Mouse (Mus musculus): ENCODE measurements around the gene Clk3. TPM values are rescaled to one million over a fixed set of nuclear protein-coding genes. Genes with fewer than 3 reads are reported as not detected.

Gene Clk3
- total RNA-seq (2015), result 55.8 and 59.7 TPM in 2 replicates
- total RNA-seq (2017), result 60.0 and 91.1 TPM in 2 replicates

DNA sequence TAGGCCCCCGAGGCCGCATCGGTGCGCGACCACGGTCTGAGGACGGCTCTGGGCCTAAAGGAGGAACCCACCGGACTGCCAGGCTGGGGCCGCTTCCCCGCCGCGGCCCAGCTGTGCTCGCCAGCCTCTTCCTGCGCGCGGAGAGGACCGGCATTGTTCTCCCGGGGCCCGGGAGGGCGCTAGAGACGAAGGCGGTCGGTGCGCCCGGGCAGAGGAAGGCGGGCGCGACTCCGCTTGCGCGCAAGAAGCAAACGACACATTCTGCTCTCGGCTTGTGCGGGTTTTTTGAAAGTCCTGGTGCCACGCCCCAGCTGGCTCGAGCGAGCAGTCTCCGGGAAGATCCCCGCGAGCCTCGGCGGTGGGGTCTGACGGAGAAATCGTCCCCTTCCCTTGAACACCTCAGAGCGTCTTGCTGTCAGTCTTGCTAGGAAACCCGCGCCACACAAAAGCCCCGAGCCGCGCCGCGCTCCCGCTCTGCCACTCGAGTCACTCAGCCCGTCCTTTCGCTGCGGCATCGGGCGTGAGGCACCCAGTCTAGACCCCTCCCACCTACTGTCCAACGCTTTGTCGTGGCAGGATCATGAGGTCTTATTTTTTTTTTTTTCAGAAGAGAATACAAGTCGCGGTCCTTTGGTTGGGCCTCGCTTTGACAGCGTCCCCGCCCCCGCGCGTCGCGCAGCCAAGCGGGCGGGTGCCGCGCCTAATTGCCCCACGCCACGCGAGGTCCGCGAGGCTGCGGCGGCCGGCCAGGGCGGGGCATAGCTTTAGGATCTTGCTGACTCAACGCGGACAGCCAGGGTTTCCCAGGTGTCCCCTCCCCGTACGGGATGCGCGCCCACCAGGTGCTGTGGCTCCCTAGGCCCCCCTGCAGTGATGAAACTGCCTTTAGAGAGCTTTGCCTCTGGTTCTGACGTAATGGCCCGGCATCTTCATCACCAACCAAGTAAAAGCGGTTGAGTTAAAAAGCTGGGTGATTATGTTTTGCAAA, at the start of gene Clk3:
Gene Clk3 (minus strand): TSS at position 497 of the 988 bp plus-strand sequence.
- ATAC-seq (ENCODE audit: poor library complexity, severe bottlenecking), result peak; percentile 65

DNA sequence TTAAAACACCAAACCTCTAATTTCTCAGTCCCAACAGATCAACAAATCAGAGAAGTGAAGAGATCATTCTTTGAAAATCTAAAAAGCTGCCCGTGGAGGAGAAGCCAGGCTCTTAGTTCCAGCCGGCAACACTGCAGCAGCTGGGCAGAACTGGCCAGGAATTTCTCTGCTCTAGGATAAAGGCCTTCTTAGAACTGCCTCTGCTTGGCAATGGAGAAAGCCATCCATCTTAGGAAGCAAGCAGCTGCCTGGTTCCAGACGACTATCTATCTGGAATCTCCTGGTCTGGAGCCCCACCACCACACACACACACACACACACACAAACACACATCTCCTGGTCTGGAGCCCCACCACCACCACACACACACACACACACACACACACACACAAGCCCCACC, 49.2 kb upstream of the Clk3 start:
- ATAC-seq (ENCODE audit: poor library complexity, severe bottlenecking), result no peak

DNA sequence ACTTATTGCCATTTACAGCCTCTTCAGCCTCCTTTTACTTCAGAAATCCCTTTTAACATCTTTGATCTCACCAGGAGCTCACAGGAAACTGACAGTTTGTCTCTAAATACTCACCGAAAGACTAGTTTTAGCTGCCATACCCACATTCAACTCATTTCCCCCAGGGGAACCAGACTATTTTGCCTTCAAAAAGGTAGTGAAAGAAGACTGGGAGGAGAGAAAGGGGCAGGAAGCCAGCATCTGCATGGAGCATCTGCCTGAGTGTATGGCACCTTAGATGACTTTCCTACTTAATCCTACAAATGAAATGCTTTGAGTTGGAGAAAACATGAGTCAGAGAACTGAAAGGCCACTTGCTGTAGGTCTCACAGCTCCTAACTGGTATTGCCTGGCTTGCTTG, 48.4 kb upstream of the Clk3 start:
- no peak for ATAC-seq (ENCODE audit: poor library complexity, severe bottlenecking)

DNA sequence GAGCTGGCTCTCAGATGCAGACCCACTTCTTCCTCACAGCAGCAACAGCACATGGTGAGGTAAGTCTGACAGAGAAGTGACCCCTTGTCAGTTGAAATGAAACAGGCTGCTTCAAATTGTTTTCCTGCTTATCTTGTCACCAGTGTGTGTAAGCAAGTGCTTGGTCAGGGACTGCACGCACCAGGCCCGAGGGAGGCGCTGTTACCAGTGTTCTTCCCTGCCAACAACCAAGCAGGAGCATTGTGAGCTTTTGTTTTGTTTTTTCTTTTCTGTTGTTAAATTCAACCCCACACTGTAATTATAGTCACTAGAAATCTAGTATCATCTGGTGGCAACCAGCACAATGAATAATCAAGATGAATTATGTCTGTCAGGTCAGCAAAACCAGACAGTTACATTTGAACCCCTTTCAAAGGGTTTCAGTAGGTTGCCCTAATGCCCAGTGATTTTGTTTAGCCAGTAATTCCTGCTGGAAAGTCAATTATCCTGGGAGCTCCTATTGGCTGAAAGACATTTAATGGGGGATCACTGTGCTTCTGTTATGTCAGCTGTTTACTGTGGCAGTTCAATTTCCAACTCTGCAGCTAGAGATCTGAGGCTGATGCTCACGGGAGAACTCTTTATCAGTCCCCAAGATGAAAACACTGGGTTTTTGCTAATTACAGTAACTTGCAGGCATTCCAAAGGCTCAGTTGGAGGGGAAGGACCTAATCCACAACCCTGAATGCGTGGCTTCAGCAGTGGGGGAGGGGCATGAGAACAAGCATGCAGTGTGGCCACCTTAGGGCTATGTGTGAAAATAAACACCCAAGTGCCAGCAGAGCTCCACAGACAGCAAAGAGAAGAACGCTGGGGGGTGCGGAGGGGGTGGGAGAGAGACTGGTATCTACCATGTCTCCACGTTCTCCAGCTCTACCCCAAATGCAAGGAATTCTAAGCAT, 46.4 kb upstream of the Clk3 start:
- no peak for ATAC-seq (ENCODE audit: poor library complexity, severe bottlenecking)

DNA sequence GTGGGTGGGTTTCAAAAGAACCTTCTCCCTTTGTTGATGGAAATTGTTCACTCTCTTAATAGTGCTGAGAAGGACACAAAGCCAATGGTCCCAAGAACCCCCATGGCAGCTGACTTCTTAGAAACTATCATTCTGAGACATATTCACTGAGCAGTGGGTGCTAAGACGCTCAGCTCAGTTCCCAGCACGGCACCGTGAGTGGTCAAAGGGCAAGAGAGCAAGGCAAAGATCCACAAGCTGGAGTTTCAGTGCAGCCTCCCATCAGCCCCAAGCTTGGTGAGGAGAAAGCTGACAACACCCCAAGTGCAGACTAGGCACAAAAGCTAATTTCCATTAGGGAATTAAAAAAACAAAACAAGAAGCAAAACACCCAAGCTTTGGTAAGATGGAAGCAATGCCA, 45.0 kb upstream of the Clk3 start:
- ATAC-seq (ENCODE audit: poor library complexity, severe bottlenecking), result no peak

DNA sequence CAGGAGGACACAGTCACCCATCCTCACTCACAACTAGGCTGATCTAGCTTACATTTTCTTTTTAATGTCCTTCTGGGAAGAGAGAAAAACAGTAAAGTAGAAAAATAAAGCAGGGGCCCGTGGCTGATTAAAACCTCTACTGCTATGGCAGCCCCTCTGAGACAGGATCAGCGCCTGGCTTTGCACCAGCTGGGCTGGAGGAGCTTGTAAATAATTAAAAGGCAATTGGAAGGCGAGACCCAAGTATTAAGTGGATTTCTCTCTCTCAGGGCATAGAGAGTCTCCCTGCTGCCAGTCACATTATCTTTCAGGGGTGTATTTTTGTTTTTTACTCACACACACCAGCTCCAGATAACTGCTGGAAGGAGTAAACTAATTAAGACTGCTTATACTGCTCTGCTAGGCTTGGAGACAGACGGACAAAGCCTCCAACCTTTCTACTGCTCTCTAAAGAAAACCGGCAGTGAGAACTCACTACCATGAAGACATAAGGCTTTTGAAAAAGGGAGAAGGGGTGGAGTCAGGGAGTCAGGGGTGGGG, 43.2 kb upstream of the Clk3 start:
- ATAC-seq (ENCODE audit: poor library complexity, severe bottlenecking), result no peak

DNA sequence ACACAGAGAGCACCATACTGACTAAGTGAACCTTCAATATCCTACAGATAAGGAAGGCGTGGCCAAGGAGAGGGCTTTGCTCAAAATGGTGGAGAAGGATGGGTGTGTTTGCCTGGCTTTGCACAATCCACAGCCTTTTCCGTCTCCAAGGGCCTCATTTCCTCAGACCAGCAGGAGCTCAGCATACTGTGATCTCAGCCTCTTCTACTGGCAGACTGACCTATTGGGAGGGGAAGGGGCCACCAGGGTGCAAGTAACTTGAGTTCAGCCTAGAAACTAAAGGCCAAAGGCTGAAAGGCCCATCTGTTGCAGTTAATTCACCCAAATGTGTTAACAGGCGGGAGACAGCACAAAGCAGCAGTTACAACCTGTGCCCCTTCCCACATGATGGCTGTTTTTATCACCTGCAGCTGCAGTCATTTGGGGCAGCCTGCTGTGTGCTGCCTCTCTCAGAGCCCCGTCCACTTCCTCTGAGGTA, 41.6 kb upstream of the Clk3 start:
- ATAC-seq (ENCODE audit: poor library complexity, severe bottlenecking), result no peak

DNA sequence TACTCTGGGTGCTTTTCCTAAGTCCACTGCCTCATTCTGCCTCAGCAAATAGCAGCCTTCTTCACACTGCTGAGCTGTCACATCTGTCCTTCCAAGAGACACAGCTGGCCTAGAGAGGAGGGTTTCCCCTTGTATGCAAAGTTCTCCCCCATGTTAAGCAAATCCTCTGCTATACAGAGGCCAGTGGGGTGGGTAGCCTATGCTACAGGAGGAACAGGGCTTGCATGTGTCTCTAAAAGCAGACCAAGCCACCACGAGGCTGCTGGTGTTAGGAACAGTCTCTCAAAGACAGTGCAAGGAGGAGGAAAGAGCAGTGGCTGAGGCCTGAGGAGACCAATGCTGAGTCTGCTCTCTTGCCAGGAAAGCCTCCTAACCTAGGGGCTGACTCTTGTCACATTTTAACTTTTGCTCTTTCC, 40.4 kb upstream of the Clk3 start:
- no peak for ATAC-seq (ENCODE audit: poor library complexity, severe bottlenecking)

DNA sequence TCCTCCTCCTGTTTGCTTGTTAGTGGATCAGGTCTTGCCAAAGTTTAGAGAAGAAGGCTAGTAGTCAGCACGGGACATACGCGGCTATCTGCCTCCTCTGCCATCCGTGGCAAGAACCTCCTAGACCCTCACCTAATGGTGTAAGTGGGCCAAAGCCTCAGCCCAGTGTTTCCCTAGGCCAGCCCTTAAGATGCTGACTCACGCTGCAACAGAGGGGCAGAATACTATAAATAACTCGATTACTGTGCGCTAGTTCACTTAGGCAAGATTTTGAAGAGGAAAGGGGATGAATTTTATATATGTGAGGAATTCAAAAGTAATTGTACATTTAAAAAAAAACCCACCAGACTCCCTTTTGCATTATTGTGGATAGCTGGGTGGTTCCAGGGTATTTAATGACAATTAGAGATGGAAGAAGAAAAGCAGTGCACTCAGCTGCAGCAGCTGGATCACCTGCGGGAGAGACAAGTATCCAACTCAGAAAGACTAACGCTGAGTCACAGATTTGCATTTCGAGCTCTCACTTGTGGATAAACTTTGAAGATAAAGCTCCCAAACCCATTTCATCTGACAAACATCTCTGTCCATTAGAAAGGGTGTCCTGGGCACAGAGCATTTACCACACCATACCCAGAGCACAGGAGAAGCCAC, 39.6 kb upstream of the Clk3 start:
- ATAC-seq (ENCODE audit: poor library complexity, severe bottlenecking), result no peak

DNA sequence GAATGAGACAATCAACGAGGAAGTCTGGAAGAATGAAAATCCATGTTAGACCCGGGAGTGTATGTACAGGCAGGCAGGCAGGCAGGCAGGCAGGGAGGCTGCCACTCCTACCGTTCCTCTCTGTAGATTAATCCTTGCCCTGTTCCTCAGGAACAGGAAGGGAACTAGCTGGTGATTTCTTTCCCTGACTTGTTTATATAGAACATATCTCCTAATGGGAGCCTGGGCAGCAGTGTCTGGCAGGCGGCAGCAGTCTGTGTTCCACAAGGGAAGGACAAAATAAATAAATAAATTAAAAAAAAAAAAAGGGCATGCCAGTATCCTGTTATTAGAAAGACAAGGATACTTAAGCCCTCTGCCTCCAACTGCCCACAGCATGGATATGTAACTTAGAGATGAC, 38.2 kb upstream of the Clk3 start:
- no peak for ATAC-seq (ENCODE audit: poor library complexity, severe bottlenecking)

DNA sequence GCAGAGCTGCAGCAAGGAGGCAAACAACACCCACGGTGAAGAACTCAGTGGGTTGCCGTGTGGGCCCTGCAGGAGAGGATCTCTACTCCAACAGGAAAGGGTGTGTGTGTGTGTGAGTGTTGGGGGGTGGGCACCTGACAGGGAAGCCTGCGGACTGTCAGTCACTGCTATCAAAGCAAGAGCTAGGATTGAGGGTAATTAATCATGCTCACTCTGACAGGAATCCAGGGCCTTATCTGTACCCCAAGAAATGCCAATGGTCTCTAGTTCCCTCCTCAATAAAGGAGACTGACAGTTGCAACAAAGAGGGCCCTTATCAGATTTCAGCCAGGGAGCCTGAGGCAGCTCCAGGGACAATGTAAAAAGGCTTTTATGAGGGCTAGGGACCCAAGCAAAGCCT, 37.4 kb upstream of the Clk3 start:
- ATAC-seq (ENCODE audit: poor library complexity, severe bottlenecking), result no peak

DNA sequence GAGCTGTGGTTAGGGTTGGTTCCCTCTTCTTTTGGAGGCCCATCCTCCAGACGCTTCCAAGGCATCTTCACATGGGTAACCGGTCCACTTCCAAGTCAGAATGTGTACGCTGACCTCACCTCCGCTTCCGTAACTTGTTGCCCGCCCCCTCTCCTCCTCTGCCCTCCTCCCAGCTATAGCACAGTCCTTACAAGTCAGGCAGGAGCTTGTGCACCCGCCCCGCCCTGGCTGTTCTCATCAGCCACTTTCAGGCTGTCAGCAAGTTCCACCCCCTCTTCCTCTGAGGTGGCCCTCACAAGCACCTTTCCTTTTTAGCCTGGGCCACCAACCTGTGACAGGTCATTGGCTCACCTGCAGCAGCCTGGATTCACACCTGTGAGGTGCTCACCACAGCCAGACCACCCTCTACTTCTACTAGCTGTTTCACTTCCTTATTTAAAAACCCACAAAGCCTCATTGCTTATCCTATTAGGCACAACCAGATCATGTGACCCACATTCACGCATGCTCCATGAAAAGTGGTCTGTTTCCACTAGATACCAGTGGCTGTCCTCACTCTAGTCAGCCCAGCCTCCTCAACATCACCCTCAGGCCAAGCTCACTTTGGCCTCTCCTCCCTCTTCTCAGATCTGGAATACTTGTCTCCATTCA, 34.8 kb upstream of the Clk3 start:
- ATAC-seq (ENCODE audit: poor library complexity, severe bottlenecking), result peak; percentile 57

DNA sequence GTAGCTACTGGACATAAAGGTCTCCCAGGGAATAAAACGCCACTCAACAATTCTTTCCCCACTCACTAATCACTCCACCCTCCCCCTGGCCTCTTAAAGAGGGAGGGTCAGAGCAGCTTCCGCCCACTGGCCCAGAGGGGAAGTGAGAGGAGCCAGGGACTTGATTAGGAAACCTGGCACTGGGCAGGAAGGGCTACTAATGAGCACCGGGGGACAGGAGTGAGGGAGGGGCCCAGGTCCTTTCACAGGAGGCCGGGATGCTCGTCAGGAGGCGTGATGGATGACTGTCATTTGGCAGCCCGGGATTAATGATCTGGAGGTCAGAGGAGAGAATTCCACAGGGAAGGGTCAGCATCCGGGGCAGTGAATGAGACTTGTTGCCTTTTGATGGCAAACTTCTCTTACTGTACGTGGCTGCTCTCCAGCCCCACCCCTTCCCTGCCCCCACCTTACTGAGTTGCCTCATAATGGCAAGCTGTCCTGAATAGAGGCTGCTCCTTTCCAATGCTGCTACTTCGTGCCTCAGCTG, 33.1 kb upstream of the Clk3 start:
- ATAC-seq (ENCODE audit: poor library complexity, severe bottlenecking), result peak; percentile 86

DNA sequence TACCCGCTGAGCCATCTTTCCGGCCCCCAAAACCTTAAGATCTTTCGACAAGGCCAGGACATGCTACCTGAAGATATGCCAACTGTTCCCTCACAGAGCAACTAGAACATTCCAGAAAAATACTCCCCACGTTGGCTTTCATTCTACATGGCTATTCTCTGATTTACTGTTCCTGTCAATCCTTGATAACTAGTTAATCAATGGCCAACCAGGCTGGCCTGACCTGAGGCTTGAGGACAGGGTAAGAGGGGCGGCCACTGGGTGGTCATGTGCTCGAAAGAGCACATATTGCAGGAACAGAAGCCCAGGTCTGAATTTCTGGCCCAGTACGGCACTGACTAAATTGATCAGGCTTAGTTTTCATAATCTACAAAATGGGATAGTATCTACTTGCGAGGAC, 31.8 kb upstream of the Clk3 start:
- no peak for ATAC-seq (ENCODE audit: poor library complexity, severe bottlenecking)

DNA sequence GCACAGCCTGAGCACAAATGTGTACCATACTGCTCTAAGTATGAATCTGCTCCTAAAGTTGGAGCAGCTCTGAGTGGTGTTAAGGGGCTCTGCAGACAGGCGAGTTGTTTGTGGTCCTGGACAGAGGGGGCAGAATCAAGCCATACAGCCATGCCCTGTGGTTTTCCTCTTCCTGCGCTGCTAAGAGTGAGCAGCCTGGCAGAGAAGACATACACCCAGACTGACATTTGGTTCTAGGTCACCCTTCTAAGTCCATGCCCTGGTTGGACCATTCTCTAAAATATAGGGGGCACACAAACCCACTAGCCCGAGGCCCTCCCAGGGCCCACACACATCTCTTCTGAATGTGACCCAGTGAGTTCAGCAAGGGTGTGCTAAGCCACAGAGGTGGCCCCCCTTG, 24.1 kb upstream of the Clk3 start:
- no peak for ATAC-seq (ENCODE audit: poor library complexity, severe bottlenecking)

DNA sequence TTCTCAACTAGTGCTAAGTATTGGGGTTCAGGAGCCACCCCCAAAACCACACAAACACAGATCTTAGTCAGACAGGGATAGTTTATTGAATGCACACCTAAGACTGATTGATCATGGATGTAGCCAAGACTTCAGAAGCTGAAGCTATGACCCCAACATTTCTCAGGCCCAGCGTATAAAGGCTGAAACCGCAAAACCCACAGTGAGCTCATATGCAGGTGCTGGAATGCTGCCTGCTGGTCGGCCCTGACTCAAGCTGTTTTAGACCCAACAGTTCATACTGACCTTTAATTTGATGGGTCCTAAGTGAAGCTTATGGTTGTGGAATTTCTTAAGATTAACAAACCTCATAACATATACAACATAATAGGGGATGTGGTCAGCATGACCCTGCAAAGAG, 17.0 kb upstream of the Clk3 start:
- ATAC-seq (ENCODE audit: poor library complexity, severe bottlenecking), result no peak

DNA sequence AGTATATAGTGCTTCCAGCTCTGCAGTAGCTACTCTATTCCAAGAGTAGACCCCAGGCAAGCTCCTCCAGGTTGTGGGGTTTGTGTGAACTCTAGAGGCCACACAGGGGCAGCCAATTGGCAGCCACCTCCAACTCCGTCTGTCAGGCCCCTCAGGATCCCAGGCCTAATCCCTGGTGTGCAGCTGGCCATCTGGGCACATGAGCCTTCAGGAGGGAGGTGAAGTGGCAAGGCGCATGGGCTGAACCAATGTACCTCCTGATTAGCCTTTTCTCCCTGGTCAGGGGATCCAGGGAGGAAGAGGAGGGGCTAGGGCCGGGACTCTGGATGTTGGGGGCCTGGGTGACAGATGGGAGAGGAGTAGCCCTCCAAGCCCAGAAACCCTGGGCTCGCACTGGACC, 10.1 kb upstream of the Clk3 start:
- no peak for ATAC-seq (ENCODE audit: poor library complexity, severe bottlenecking)

DNA sequence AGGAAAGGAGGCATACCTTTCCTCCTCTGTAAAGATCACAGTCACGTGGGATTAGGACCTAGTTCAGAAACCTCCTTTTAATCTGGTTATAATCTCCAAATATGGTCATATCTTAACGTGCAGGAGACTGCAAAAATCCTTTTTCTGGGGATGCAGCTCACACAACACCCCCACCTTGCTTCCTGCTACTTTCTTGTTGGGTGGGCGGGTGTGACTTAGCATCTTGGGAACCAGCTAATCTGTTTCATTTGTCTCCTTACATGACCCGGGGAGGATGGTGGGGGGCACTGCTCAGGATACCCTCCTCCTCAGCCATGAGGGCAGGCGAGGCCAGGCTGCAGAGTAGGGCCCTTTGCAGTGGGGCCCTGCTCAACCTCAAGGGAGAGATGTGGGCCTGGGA, 9.4 kb upstream of the Clk3 start:
- no peak for ATAC-seq (ENCODE audit: poor library complexity, severe bottlenecking)

DNA sequence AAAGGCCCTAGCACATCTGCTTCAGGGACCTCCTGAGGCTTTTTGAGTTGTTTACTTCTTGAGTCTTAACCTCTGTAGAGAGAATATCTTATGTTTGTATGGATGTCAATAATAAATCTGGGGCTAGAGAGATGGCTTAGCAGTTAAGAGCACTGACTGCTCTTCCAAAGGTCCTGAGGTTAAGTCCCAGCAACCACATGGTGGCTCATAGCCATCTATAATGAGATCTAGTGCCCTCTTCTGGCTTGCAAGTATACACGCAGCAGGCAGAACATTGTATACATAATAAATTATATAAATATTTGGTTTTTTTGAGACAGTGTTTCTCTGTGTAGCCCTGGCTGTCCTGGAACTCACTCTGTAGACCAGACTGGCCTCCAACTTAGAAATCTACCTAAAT, 8.5 kb upstream of the Clk3 start:
- ATAC-seq (ENCODE audit: poor library complexity, severe bottlenecking), result no peak

DNA sequence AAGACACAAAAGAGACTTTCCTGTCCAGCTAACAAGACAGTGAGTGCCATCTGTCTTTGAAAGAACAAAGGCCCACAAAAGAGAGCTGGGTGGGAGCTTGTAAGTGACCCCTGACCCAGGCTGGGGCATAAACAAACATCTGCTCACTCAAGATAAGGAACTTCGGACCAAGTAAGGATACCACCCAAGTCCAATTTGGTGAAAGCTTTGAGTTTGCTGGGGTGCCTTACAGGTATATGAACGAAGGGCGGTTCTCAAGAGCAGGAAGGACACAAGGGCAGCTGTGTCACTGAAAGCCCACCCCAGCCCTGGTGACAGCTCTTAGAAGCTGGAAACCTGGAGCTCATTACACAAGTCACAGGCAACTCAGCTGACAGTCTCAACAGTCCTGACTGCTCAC, 8.1 kb upstream of the Clk3 start:
- no peak for ATAC-seq (ENCODE audit: poor library complexity, severe bottlenecking)
